Comparison of ENCODE assay signal across 14 mouse cellular contexts in genomic region chr17:66558404-66559317, GRCm38 (mm10). TPM values are rescaled to one million over a fixed set of nuclear protein-coding genes. Genes with fewer than 3 reads are reported as not detected.
DNase-seq lines count a peak whose midpoint lies in the region; ATAC-seq and TF ChIP-seq lines count a peak whose summit lies in the region.
"Had no signal": no experiment of that assay in that cellular context is flagged by ENCODE, and none has a peak within 500 bp of the region (broad histone marks: within the 10 kb centered on the region; RNA-seq: fewer than 3 reads in every experiment).

No protein-coding gene starts in this region.

- no peak overlapping the region for H3K27ac ChIP-seq in hindbrain, postnatal 0 days
- no peak overlapping the region for H3K27ac ChIP-seq in hindbrain, embryonic 12.5 days
- no peak overlapping the region for H3K27ac ChIP-seq in neural tube, embryonic 12.5 days

- H3K9me3 ChIP-seq in hindbrain, postnatal 0 days (ENCODE audit: low read length) = no peaks in the 10 kb centered on the region
- no peaks in the 10 kb centered on the region for H3K9me3 ChIP-seq in hindbrain, embryonic 12.5 days (replicated peaks)
- no peaks in the 10 kb centered on the region for H3K9me3 ChIP-seq in neural tube, embryonic 12.5 days

- no peak for ATAC-seq in hindbrain, postnatal 0 days
- ATAC-seq in hindbrain, embryonic 12.5 days (ENCODE audit: low FRiP score) = no peak
- peak; percentile 71 for ATAC-seq in neural tube, embryonic 12.5 days (ENCODE audit: low FRiP score, low read depth)

- H3K4me2 ChIP-seq in hindbrain, postnatal 0 days (ENCODE audit: low read depth, low read length) = no peak overlapping the region
- no peak overlapping the region for H3K4me2 ChIP-seq in hindbrain, embryonic 12.5 days (replicated peaks)
- no peak overlapping the region for H3K4me2 ChIP-seq in neural tube, embryonic 12.5 days (replicated peaks)

- H3K9ac ChIP-seq in hindbrain, postnatal 0 days (replicated peaks; ENCODE audit: low read length) = no peak overlapping the region
- H3K9ac ChIP-seq in hindbrain, embryonic 12.5 days = no peak overlapping the region
- H3K9ac ChIP-seq in neural tube, embryonic 12.5 days = no peak overlapping the region

- 89% methylated on average over 17 of the region's 17 CpGs for WGBS in hindbrain, postnatal 0 days
- 91% methylated on average over 17 of the region's 17 CpGs for WGBS in hindbrain, embryonic 12.5 days
- 73% methylated on average over 17 of the region's 17 CpGs for WGBS in neural tube, embryonic 12.5 days

- H3K27me3 ChIP-seq in hindbrain, postnatal 0 days (ENCODE audit: insufficient read depth, low read length) = no peaks in the 10 kb centered on the region
- no peaks in the 10 kb centered on the region for H3K27me3 ChIP-seq in hindbrain, embryonic 12.5 days
- H3K27me3 ChIP-seq in neural tube, embryonic 12.5 days (replicated peaks) = no peaks in the 10 kb centered on the region

- no peaks in the 10 kb centered on the region for H3K4me1 ChIP-seq in hindbrain, postnatal 0 days (ENCODE audit: insufficient read depth, low read length)
- no peaks in the 10 kb centered on the region for H3K4me1 ChIP-seq in hindbrain, embryonic 12.5 days
- H3K4me1 ChIP-seq in neural tube, embryonic 12.5 days = no peaks in the 10 kb centered on the region

- DNase-seq in hindbrain, postnatal 0 days (ENCODE audit: low spot score) = no peak
- DNase-seq in neural tube, embryonic 10.5 days (ENCODE audit: extremely low spot score, low spot score) = no peak
- DNase-seq in T-cell, adult 2 months (ENCODE audit: low spot score) = peak; percentile 10
- peak; percentile 28 for DNase-seq in thymus, postnatal 4 days
- no peak for DNase-seq in frontal cortex, postnatal 25 days (ENCODE audit: low spot score in 2 of 2)
- DNase-seq: cerebellum, postnatal 10 days; gastrocnemius, postnatal 14 days; kidney, adult 11 months; midbrain, embryonic 14.5 days had no signal

- no peak overlapping the region for H3K4me3 ChIP-seq in hindbrain, postnatal 0 days (ENCODE audit: low read length)
- no peak overlapping the region for H3K4me3 ChIP-seq in hindbrain, embryonic 12.5 days
- no peak overlapping the region for H3K4me3 ChIP-seq in neural tube, embryonic 12.5 days

- no peaks in the 10 kb centered on the region for H3K36me3 ChIP-seq in hindbrain, postnatal 0 days (ENCODE audit: insufficient read depth, low read length)
- no peaks in the 10 kb centered on the region for H3K36me3 ChIP-seq in hindbrain, embryonic 12.5 days
- no peaks in the 10 kb centered on the region for H3K36me3 ChIP-seq in neural tube, embryonic 12.5 days

- TF ChIP-seq CTCF in hindbrain, postnatal 0 days (IDR thresholded peaks at IDR 0.05; ENCODE audit: low read depth) = peak; percentile 35; the same call in 1 of the 2 replicates

RNA-seq across cellular contexts. Expression of gene Themis3, which starts 35.8 kb away (rescaled TPM):
- 0.10 TPM in 1 of 2 replicates, not detected in the other for total RNA-seq in hindbrain, postnatal 0 days (2014; rRNA removed)
- polyA plus RNA-seq in hindbrain, postnatal 0 days (2015; fragmentation: Nextera tagmentation; extraction: Ambion mirVana) = not detected in 2 replicates
- polyA plus RNA-seq in hindbrain, embryonic 12.5 days (2016; fragmentation: Nextera tagmentation; extraction: Ambion mirVana) = not detected in 2 replicates
- not detected in 2 replicates for polyA plus RNA-seq in neural tube, embryonic 12.5 days (2016; fragmentation: Nextera tagmentation; extraction: Ambion mirVana)
- total RNA-seq: gastrocnemius, postnatal 14 days; layer of hippocampus, postnatal 10 days had no signal
- polyA plus RNA-seq: liver, embryonic 16.5 days; midbrain, embryonic 14.5 days; spleen, adult 2 months had no signal

RNA-seq across cellular contexts. Expression of gene Rab12, which starts 39.1 kb away (rescaled TPM):
- 67.0 and 69.3 TPM in 2 replicates for total RNA-seq in hindbrain, postnatal 0 days (2014; rRNA removed)
- polyA plus RNA-seq in hindbrain, postnatal 0 days (2015; fragmentation: Nextera tagmentation; extraction: Ambion mirVana) = 86.6 and 88.6 TPM in 2 replicates
- 59.8 and 61.0 TPM in 2 replicates for polyA plus RNA-seq in hindbrain, embryonic 12.5 days (2016; fragmentation: Nextera tagmentation; extraction: Ambion mirVana)
- 51.3 and 55.9 TPM in 2 replicates for polyA plus RNA-seq in neural tube, embryonic 12.5 days (2016; fragmentation: Nextera tagmentation; extraction: Ambion mirVana)

Comparison
In these comparisons a context has a peak if more than half of its experiments do, and no peak if none do; other contexts are left out.
1. DNase-seq: peak in T-cell, adult 2 months (single experiment) and thymus, postnatal 4 days (single experiment); none in hindbrain, postnatal 0 days (single experiment), neural tube, embryonic 10.5 days (single experiment) and frontal cortex, postnatal 25 days (0 of 2).